Mouse (Mus musculus) olfactory bulb, adult 2 months (tissue): ENCODE measurements around the gene Ltb.

Source experiments
- CTCF ChIP-seq: fragments of 200-500 bp; IDR thresholded peaks from 2 replicates; pipeline ENCODE4 v1.5.1; 2012; ENCODE audit warnings: low read depth, mild to moderate bottlenecking, low read length, moderate library complexity; ENCODE audit not compliant: insufficient read depth
- POLR2A ChIP-seq: fragments of 200-500 bp; IDR thresholded peaks from 2 replicates; pipeline ENCODE4 v1.6.1; 2012; ENCODE audit warnings: mild to moderate bottlenecking, low read depth, low read length, moderate library complexity; ENCODE audit not compliant: insufficient read depth

DNA sequence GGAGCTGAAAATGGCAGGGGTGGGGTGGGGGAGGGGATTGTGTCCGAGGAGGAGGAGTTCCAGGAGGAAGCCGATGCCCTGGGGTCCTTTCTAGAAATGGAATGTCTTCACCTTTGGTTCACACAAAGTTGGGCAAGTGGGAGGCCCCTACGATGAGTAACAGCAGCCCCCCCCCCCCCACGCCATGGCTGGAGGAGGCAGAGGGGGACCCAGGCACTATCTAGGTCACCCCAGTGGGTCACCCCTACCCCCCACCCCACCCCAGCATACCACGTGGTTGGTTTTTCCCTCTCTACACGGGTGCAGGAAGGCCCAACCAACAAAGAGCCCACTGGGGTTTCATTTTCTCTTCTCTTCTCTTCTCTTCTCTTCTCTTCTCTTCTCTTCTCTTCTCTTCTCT is 2.9 kb downstream of the Ltb start:
- TF ChIP-seq CTCF (no peak), POLR2A (no peak)
